Mouse (Mus musculus) myocyte (in vitro differentiated cells): Measurements from ENCODE around the gene Etv6. TPM values are rescaled to one million over a fixed set of nuclear protein-coding genes. Genes with fewer than 3 reads are reported as not detected.

Experiments used
- H3K27me3 ChIP-seq: one replicate; pipeline ENCODE4 v1.6.1; 2011; ENCODE audit not compliant: control insufficient read depth, insufficient read depth, insufficient read length
- H3K36me3 ChIP-seq: one replicate; pipeline ENCODE4 v1.6.1; 2011; ENCODE audit not compliant: control insufficient read depth, insufficient read depth
- H3K4me2 ChIP-seq: one replicate; pipeline ENCODE4 v1.6.1; 2011; ENCODE audit warnings: low read depth, control low read depth
- H3K4me3 ChIP-seq: one replicate; pipeline ENCODE4 v1.5.1; 2011; ENCODE audit warnings: mild to moderate bottlenecking, control low read depth, moderate library complexity
- H3K79me2 ChIP-seq: one replicate; pipeline ENCODE4 v1.6.1; 2011; ENCODE audit not compliant: control insufficient read depth, insufficient read depth
- H3ac ChIP-seq: one replicate; pipeline ENCODE4 v1.6.1; 2011; ENCODE audit not compliant: control insufficient read depth, insufficient read length
- CEBPB ChIP-seq: IDR thresholded peaks from 2 replicates; pipeline ENCODE4 v1.6.1; 2011; ENCODE audit warnings: mild to moderate bottlenecking, moderate library complexity; ENCODE audit not compliant: poor library complexity, insufficient read depth, severe bottlenecking
- E2F4 ChIP-seq: IDR thresholded peaks from one replicate; pipeline ENCODE4 v1.6.1; 2011; ENCODE audit warnings: mild to moderate bottlenecking, control low read depth, moderate library complexity; ENCODE audit not compliant: insufficient read depth
- MAX ChIP-seq: IDR thresholded peaks from one replicate; pipeline ENCODE4 v1.6.1; 2011; ENCODE audit warnings: low read depth, mild to moderate bottlenecking, control low read depth
- MYOD1 ChIP-seq, 3 experiments: IDR thresholded peaks; one replicate each; pipeline ENCODE4 v1.6.1; 2011; ENCODE audit warnings: control low read depth in 2 of 3, low read depth in 2 of 3, mild to moderate bottlenecking in 2 of 3, moderate library complexity in 1 of 3; ENCODE audit not compliant: insufficient read length in 2 of 3, control insufficient read depth in 1 of 3
- MYOG ChIP-seq, 3 experiments: IDR thresholded peaks; one replicate each; pipeline ENCODE4 v1.6.1; 2011; ENCODE audit warnings: control low read depth in 2 of 3, low read depth in 2 of 3, mild to moderate bottlenecking in 2 of 3; ENCODE audit not compliant: insufficient read length in 2 of 3, control insufficient read depth in 1 of 3, insufficient read depth in 1 of 3
- POLR2A ChIP-seq: IDR thresholded peaks from one replicate; pipeline ENCODE4 v1.6.1; 2011; ENCODE audit warnings: low read depth, mild to moderate bottlenecking, control low read depth, moderate library complexity; ENCODE audit not compliant: insufficient read length
- POLR2AphosphoS2 ChIP-seq: IDR thresholded peaks from one replicate; pipeline ENCODE4 v1.6.1; 2011; ENCODE audit warnings: low read depth, control low read depth; ENCODE audit not compliant: insufficient read length
- REST ChIP-seq: IDR thresholded peaks from one replicate; pipeline ENCODE4 v1.6.1; 2011; ENCODE audit warnings: mild to moderate bottlenecking, control low read depth, moderate library complexity; ENCODE audit not compliant: insufficient read depth, insufficient read length
- SRF ChIP-seq: IDR thresholded peaks from one replicate; pipeline ENCODE4 v1.6.1; 2011; ENCODE audit warnings: low read depth; ENCODE audit not compliant: control insufficient read depth, insufficient read length
- TCF12 ChIP-seq: IDR thresholded peaks from one replicate; pipeline ENCODE4 v1.6.1; 2011; ENCODE audit warnings: mild to moderate bottlenecking, control low read depth; ENCODE audit not compliant: poor library complexity, insufficient read depth, severe bottlenecking
- TCF3 ChIP-seq: IDR thresholded peaks from one replicate; pipeline ENCODE4 v1.6.1; 2011; ENCODE audit warnings: low read depth, control low read depth; ENCODE audit not compliant: insufficient read length
- USF1 ChIP-seq: IDR thresholded peaks from one replicate; pipeline ENCODE4 v1.6.1; 2011; ENCODE audit warnings: low read depth, mild to moderate bottlenecking, control low read depth, moderate library complexity
- polyA plus RNA-seq: library from polyadenylated mRNA; unstranded; fragments of >200 nt; fragmentation: generic; extraction: Trizol; gene quantifications from one replicate; pipeline ENCODE4 v1.2.1, GENCODE M21; 2012; ENCODE audit warnings: missing spikeins

Gene Etv6
- polyA plus RNA-seq, 1 experiment, result 6.8 TPM

GRCm38 (mm10) chr6:134152539-134152938 lies 117.0 kb downstream of the Etv6 start:
- peaks cover 7% of the 10 kb centered on the region for H3K36me3 ChIP-seq
- no peak overlapping the region for H3K4me3 ChIP-seq
- H3ac ChIP-seq, result no peak overlapping the region
- no peaks in the 10 kb centered on the region for H3K79me2 ChIP-seq
- no peak overlapping the region for H3K4me2 ChIP-seq
- TF ChIP-seq MAX (no peak), TCF3 (no peak), E2F4 (no peak)
- no peaks in the 10 kb centered on the region for H3K27me3 ChIP-seq

GRCm38 (mm10) chr6:134154746-134155145 lies 119.2 kb downstream of the Etv6 start:
- H3ac ChIP-seq, result no peak overlapping the region
- H3K36me3 ChIP-seq, result peaks cover 7% of the 10 kb centered on the region
- H3K4me3 ChIP-seq, result no peak overlapping the region
- H3K79me2 ChIP-seq, result no peaks in the 10 kb centered on the region
- H3K27me3 ChIP-seq, result no peaks in the 10 kb centered on the region
- no peak for TF ChIP-seq MAX
- no peak for TF ChIP-seq SRF
- no peak for TF ChIP-seq MYOG (IDR thresholded peaks at IDR 0.05; ENCODE audit: control insufficient read depth in 1 of 3, insufficient read depth in 1 of 3, insufficient read length in 2 of 3, low read depth in 2 of 3)
- no peak for TF ChIP-seq E2F4
- TF ChIP-seq POLR2A, result no peak
- no peak for TF ChIP-seq MYOD1 (IDR thresholded peaks at IDR 0.05; ENCODE audit: control insufficient read depth in 1 of 3, insufficient read length in 2 of 3, low read depth in 2 of 3)
- no peak overlapping the region for H3K4me2 ChIP-seq

- H3K36me3 ChIP-seq, result peaks cover 7% of the 10 kb centered on the region
- H3K4me2 ChIP-seq, result no peak overlapping the region
- TF ChIP-seq TCF3, result no peak
- TF ChIP-seq TCF12, result no peak
- TF ChIP-seq SRF, result no peak
- TF ChIP-seq MYOG (IDR thresholded peaks at IDR 0.05; ENCODE audit: control insufficient read depth in 1 of 3, insufficient read depth in 1 of 3, insufficient read length in 2 of 3, low read depth in 2 of 3), result no peak
- no peak for TF ChIP-seq USF1
- no peak for TF ChIP-seq REST
- no peak for TF ChIP-seq MYOD1 (IDR thresholded peaks at IDR 0.05; ENCODE audit: control insufficient read depth in 1 of 3, insufficient read length in 2 of 3, low read depth in 2 of 3)
- no peak for TF ChIP-seq E2F4
- no peak for TF ChIP-seq MAX
- TF ChIP-seq CEBPB, result no peak
- no peak for TF ChIP-seq POLR2AphosphoS2
- TF ChIP-seq POLR2A, result no peak
- H3K4me3 ChIP-seq, result no peak overlapping the region
- H3ac ChIP-seq, result no peak overlapping the region
- no peaks in the 10 kb centered on the region for H3K27me3 ChIP-seq
- H3K79me2 ChIP-seq, result no peaks in the 10 kb centered on the region
Measured at GRCm38 (mm10) chr6:134155900-134156623, 120.6 kb downstream of the Etv6 start.

GRCm38 (mm10) chr6:134157533-134158115 lies 122.1 kb downstream of the Etv6 start:
- H3K4me3 ChIP-seq, result no peak overlapping the region
- H3K79me2 ChIP-seq, result no peaks in the 10 kb centered on the region
- no peak overlapping the region for H3K4me2 ChIP-seq
- no peaks in the 10 kb centered on the region for H3K27me3 ChIP-seq
- TF ChIP-seq MYOD1 (IDR thresholded peaks at IDR 0.05; ENCODE audit: control insufficient read depth in 1 of 3, insufficient read length in 2 of 3, low read depth in 2 of 3) (no peak), MYOG (IDR thresholded peaks at IDR 0.05; ENCODE audit: control insufficient read depth in 1 of 3, insufficient read depth in 1 of 3, insufficient read length in 2 of 3, low read depth in 2 of 3) (no peak), REST (no peak), TCF3 (no peak), USF1 (no peak), SRF (no peak), POLR2A (no peak), E2F4 (no peak), POLR2AphosphoS2 (no peak), MAX (no peak), CEBPB (no peak), TCF12 (no peak)
- peaks cover 7% of the 10 kb centered on the region for H3K36me3 ChIP-seq
- no peak overlapping the region for H3ac ChIP-seq

- Histone ChIP-seq H3K4me3 (no peak overlapping the region), H3K4me2 (no peak overlapping the region), H3ac (no peak overlapping the region), H3K79me2 (no peaks in the 10 kb centered on the region), H3K27me3 (no peaks in the 10 kb centered on the region), H3K36me3 (peaks cover 7% of the 10 kb centered on the region)
- TF ChIP-seq POLR2AphosphoS2 (no peak), TCF12 (no peak), USF1 (no peak), CEBPB (no peak), MYOD1 (IDR thresholded peaks at IDR 0.05; ENCODE audit: control insufficient read depth in 1 of 3, insufficient read length in 2 of 3, low read depth in 2 of 3) (no peak), E2F4 (no peak), TCF3 (no peak), REST (no peak), SRF (no peak)
Measured at GRCm38 (mm10) chr6:134158201-134158600, 122.7 kb downstream of the Etv6 start.
